Mouse (Mus musculus) urinary bladder, adult 18-20 months (tissue): Measurements from ENCODE around the gene Sfxn3.

Experiments
- DNase-seq, 2 experiments: peaks; one replicate each; pipeline ENCODE4 v3.0.0; 2022; ENCODE audit warnings: low spot score in 2 of 2, mixed read lengths in 2 of 2

Gene Sfxn3

GRCm38 (mm10) chr19:45047417-45047934 lies at the start of gene Sfxn3:
Gene Sfxn3 (plus strand): TSS chr19:45047503.
- peak; percentile 88 to 92 for DNase-seq

GRCm38 (mm10) chr19:44997786-44998185 lies 49.5 kb upstream of the Sfxn3 start:
- DNase-seq, result no peak

GRCm38 (mm10) chr19:44999647-45000046 lies 47.7 kb upstream of the Sfxn3 start:
- no peak for DNase-seq

DNA sequence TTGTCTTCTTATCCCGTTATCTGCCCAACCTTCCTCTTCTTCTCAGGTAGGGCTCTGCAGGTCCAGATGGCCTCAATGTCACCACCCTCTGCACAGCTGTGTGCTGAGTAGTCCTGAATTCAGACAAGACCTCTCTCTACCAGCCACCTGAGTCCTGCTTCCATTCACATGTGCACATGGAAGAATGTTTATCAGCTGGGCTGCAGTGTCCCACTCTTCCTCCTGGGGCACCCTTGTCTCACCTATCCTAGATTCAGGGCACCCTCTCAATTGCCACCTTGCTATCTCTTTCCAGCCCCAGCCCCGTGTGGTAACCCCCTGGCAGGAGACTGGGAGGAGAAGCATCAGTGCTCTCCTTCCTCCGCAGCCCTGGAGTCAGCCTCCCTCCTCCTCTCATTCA lies 45.0 kb upstream of the Sfxn3 start:
- no peak for DNase-seq

DNA sequence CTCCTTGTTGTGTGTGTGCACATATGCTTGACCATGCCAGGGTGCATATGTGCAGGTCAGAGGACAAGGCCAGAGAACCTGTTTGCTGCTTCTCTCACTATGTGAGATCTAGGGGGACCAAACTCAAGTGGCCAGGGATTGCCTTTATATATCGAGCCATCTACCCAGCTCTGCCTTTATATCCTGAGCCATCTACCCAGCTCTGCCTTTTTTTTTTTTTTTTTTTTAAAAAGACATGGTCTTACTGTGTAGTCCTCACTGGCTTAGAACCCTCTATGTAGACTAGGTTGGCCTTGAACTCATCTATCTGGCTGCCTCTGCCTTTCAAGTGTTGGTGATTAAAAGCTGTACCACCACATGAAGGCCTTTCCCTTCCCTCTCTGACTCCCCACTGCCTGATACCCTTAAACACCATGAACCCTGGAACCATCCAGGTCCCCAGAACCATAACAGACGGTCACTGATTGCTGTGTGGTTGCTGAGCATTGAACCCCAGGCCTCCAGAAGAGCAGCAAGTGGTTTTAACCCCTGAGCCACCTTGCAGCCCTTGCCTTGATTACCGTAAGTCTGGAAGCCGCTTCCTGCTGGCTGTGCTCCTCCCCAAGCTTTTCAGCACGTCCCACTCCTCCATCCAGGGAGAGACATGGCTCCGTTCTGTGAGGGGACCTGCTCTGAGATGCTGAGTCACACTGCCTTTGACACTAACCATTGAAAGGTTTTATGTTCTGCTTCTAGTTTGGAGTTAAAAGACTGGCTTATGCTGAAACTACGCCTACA lies 43.4 kb upstream of the Sfxn3 start:
- DNase-seq, result no peak

DNA sequence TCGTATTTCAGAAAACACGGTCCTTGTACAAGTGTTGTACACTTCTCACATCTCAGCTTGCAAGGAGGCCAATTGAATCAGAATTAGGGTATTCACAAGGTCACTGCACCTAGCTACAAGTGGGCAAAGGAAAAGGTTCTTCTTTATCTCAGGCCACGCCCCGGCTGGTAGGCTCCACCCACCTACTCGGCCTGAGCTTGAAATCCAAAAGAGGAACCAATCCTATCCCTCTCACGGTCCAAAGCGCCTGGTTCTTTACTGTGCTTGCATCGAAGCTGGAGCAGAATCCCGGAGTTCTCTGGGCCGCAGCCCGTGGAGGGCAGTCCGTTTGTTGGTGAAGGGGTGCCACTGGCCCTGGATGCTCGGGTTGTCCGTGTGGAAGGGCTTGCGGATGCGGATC lies 41.9 kb upstream of the Sfxn3 start, which contains the start of gene Twnk:
TSS of gene Twnk (plus strand) at position 220 of the 400 bp plus-strand sequence.
- DNase-seq, result peak in 1 of 2 experiments; percentile 51

- peak; percentile 92 to 98 for DNase-seq
Observed at GRCm38 (mm10) chr19:45005957-45006712, 41.2 kb upstream of the Sfxn3 start, which contains the start of gene Mrpl43. Gene Mrpl43 (minus strand): TSS chr19:45006442.

DNA sequence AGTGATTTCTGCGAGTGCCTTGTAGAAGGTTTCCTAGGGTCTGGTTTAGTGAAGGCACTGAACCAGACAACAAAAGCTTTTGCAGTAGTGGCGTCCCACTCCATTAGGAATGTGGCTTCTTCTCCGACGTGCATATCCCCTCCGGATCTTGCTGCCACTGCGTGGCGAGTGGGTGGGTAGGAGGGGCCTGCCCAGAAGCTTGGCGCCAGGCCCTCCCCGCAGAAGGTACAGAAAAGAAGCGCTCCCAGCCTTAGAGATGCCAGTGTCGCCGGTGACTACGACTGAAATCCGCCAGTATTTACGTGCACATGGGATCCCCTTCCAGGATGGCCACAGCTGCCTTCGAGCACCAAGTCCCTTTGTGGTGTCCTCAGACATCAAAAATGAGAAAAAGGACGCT lies 40.3 kb upstream of the Sfxn3 start:
- no peak for DNase-seq

DNA sequence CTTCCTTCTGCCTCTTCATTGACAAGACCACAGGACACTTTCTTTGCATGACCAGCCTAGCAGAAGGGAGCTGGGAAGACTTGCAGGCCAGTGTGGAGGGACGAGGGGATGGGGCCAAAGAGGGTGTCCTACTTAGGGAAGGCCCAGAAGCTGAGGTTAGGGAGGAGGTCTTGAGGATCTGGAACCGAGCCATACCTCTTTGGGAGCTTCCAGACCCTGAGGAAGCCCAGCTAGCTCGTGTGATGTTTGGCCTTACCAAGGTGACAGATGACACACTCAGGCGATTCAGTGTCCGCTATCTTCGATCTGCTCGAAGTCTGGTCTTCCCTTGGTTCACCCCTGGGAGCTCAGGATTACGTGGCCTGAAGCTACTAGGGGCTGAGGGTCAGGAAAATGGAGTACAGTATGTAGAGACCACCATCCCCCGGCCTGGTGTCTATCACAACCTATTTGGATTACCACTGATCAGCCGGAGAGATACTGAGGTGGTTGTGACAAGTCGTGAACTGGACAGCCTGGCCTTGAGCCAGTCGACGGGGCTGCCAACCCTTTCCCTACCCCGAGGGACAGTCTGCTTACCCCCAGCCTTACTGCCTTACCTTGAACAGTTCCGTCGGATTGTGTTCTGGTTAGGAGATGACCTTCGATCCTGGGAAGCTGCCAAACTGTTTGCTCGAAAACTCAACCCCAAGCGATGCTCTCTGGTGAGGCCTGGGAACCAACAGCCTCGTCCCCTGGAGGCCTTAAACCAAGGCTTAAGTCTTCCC lies 39.7 kb upstream of the Sfxn3 start:
- DNase-seq, result no peak

DNA sequence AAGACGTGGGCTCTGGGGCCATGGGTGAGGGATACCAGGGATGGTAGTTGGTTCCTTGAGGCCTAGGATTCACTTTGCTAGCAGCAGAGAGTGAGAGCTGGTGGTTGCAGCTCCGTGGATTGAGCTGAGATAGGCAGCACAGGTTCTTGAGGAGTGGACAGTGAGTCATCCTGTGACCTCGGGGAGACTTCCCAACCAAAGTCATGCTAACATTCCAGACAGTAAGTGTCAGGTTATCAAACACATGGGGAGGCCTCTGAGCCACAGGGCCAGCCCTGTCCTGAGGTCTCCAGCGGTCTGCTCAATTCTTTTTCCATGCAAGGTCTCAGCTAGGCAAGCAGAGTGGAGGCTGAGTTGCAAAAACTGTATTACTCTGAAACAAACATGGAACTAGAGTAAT lies 36.7 kb upstream of the Sfxn3 start:
- no peak for DNase-seq

GRCm38 (mm10) chr19:45012219-45012618 lies 35.1 kb upstream of the Sfxn3 start:
- no peak for DNase-seq

DNA sequence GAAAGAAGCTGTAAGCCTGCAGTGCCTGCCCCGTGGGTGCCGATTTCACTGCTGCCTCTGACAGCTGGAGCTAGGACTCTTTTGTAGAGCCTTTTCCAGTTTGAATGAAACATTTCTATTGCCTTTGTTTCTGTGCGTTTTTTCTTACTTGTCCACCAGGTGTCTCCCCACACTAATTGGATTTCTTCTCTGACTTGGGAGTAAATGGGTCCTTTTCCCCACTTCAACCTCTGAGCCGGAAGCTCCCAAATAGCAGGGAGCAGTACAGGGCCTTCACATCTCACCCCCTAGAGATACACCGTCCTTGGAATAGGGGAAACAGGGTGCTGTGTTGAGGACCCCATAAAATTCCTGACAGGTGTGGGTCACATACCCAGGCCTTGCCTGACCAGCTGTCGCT lies 34.7 kb upstream of the Sfxn3 start:
- DNase-seq, result no peak

- no peak for DNase-seq
Observed at GRCm38 (mm10) chr19:45013581-45014225, 33.6 kb upstream of the Sfxn3 start.

DNA sequence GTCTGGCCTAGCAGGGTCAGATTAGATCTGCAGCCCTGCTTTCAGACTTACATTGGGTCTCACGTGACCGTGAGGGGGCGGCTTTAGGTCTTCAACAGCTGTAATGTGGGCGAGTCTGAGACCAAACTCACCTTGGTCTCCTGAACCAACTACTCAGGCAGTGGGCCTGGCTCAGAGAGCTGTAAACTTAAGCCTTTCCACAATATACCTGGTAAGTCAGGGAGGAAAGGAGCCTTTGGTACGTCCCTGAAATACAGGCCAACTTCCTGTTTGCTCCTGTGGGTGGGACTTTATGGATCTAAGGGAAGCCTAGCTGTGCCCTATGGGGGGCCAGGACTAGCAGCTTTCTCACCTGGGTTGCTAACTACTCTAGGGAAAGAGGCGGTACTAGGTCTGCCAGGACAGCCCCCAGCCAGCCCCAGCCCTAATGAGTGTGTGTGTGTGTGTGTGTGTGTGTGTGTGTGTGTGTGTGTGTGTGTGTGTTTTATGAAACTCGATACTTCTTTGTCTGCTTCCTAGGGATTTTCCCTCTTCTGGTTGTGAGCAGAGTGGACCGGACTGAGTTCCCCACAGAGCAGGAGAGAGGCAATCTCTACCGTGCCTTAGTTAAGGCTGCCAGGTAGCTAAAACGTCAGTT lies 32.9 kb upstream of the Sfxn3 start, which contains the start of gene Lzts2:
TSS of gene Lzts2 (plus strand) at position 80 of the 637 bp plus-strand sequence.
- peak in 1 of 2 experiments; percentile 53 for DNase-seq

- peak; percentile 67 to 73 for DNase-seq
Observed at GRCm38 (mm10) chr19:45014981-45015402, 32.3 kb upstream of the Sfxn3 start.

DNA sequence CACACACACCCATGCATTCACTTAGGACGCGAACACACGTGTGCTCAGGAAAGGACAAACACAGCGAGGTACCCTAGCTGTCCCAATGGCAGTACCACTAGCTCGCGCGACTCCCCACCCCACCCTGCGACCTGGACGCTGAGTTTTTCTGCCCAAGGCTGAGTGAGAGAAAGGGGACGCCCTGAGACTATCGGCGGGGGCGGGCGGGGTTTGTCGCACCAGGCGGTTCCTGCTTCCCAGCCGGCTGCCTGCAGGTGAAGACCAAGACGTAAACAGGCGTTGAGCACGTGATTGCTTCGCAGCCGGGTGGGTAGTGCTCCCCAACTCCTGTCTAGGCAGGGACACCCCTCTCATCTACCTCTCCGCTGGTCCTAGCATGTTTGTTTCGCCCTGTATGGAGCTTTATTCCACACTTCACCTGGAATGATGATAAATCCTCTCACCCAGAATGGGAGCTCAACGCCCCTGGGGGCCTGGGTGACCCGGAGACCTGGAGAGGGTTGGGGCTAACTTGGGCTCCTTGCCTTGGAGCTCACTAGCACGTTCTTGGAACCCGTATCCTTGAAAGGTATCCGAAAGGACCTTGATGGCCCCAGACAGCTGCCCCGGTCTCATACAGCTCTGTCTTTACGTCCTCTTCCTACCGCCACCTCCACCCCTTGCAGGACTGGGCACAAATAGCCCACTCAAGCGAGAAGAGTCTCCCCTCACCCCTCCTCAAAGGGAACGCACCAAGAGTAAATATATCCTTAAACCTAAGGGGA lies 31.6 kb upstream of the Sfxn3 start:
- DNase-seq, result peak; percentile 54 to 75

DNA sequence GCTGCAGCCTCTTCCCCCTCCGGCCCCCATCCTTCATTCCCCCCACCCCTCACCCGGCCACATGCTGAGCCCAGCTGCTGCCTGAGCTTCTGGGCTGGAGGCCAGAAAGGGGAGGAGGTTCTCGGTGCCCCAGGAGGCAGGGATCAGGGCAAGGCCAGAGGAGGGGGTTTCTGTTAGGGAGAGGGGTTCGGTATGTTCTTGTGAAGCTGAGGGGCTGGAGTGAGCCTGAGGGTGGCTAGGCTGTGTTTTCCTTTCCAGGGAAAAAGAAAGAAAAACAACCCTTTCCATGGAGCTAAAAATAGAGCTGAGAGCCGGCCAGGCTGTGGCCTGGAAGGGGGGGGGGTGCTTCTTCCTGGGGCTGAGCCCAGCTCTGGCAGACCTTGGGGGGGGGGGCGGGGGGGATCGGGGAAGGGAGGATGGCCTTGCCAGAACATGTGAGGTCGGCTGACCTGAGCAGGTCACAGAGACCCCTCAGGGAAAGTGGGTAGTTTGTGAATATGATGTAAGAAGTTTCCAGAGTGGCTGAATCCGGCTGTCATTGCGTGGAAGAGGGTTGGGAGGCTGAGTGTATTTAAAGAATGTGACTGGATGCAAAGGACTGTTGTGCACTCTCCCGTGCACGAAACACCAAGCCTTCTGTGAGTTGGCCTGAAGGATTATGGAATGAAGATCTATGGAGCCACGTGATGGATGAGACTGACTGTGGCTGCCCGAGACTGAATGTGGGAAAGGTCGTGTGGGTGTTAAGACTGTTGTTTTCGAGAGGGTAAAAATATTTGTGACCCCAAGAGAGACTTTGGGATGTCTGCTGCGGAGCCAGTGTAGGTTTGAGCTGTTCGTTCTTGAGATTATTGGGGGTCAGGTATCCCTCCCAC lies 30.7 kb upstream of the Sfxn3 start:
- DNase-seq, result peak; percentile 46 to 50

DNA sequence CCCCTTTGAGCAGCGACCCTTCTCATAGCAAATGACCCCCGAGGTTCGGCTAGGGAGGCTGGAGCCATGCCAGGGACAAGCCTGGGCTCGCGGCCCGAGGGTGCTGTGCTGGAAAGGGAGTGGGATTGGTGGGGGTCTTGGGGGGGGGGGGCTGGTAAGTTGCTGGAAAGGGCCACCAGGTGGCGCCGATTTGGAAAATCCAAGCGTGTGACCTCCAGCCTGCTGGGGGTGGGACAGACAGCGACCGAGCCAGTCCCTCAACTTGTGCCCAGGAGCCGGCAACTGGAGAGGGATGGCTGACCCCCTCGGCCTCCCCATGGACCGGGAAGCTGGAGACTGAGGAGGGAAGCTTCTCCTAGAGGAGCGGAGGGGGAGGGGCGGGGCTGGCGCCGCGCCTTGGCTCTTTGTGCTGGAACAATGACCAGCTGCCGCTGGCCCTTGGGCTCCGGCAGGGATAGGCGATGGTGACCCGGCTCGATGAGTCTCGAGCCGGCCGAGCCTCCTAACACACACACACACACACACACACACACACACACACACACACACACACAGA lies 30.0 kb upstream of the Sfxn3 start:
- peak; percentile 70 to 77 for DNase-seq

DNA sequence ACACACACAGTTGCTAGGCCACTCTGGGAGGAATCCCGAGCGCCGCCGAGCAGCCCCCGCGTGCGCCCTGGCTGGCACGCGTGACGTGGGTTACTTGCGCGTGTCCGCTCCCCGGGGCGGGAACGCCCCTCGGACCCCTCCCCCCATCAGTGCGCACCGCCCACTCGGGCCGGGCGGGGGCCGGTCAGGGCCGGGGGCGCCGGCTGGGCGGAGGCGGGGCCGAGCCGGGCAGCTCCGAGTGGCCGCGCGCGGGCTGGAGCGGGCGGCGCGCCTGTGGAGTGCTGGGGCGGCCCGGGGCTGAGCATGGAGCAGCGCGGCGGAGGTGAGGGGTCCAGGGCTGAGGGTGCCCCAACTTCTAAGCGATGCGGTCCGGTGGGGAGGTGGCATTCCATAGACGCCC lies 29.4 kb upstream of the Sfxn3 start:
- peak; percentile 87 for DNase-seq
